10 mouse cellular contexts compared by ENCODE assay signal in genomic region chr10:125948842-125949474, GRCm38 (mm10). TPM values are rescaled to one million over a fixed set of nuclear protein-coding genes. Genes with fewer than 3 reads are reported as not detected.
DNase-seq lines count a peak whose midpoint lies in the region; ATAC-seq and TF ChIP-seq lines count a peak whose summit lies in the region.
"Had no signal": no experiment of that assay in that cellular context is flagged by ENCODE, and none has a peak within 500 bp of the region (broad histone marks: within the 10 kb centered on the region; RNA-seq: fewer than 3 reads in every experiment).

No protein-coding gene starts in this region.

- ATAC-seq in heart, embryonic 12.5 days (ENCODE audit: insufficient number of reproducible peaks, low FRiP score): no peak
- peak; percentile 81 for ATAC-seq in Patski
- no peak for ATAC-seq in heart, embryonic 15.5 days (replicated peaks; ENCODE audit: insufficient number of reproducible peaks, insufficient read depth, low FRiP score, low read depth)
- no peak for ATAC-seq in liver, embryonic 15.5 days (ENCODE audit: insufficient read depth)
- no peak for ATAC-seq in inflammation-experienced regulatory T-cells, adult 6 months

- in situ Hi-C loops in Patski (cut with MboI; ENCODE audit: low pct_unique_long_range_greater_than_20kb): no loop called here

- H3K4me2 ChIP-seq in heart, embryonic 12.5 days: peak overlapping the region; percentile 60
- H3K4me2 ChIP-seq in heart, embryonic 15.5 days: peak overlapping the region; percentile 38
- peak overlapping the region; percentile 21 for H3K4me2 ChIP-seq in liver, embryonic 15.5 days

- no peak overlapping the region for H3K27ac ChIP-seq in heart, embryonic 12.5 days (ENCODE audit: poor library complexity, severe bottlenecking)
- no peak overlapping the region for H3K27ac ChIP-seq in heart, embryonic 15.5 days
- no peak overlapping the region for H3K27ac ChIP-seq in liver, embryonic 15.5 days (replicated peaks)

- H3K4me3 ChIP-seq in heart, embryonic 12.5 days: peak overlapping the region; percentile 28
- no peak overlapping the region for H3K4me3 ChIP-seq in heart, embryonic 15.5 days
- H3K4me3 ChIP-seq in liver, embryonic 15.5 days (replicated peaks): no peak overlapping the region

- POLR2A ChIA-PET in Patski (lab: Charles Lee): interaction anchor here (0.8 to 1.0 kb wide), 2 partner anchors 12 to 18 kb away, joined by 3 read pairs; no protein-coding TSS in a partner anchor

- no peak overlapping the region for H3K9ac ChIP-seq in heart, embryonic 12.5 days
- H3K9ac ChIP-seq in heart, embryonic 15.5 days: no peak overlapping the region
- H3K9ac ChIP-seq in liver, embryonic 15.5 days: no peak overlapping the region

- no peak for DNase-seq in heart, adult 9 months (ENCODE audit: low spot score in 2 of 2)
- no peak for DNase-seq in Patski (ENCODE audit: low read depth, low spot score)
- no peak for DNase-seq in c-Kit-positive CD71-positive TER-119-positive erythroid progenitor cells, embryonic 14.5 days (ENCODE audit: low spot score)
- no peak for DNase-seq in cerebellum, postnatal 36 days
- DNase-seq: right cerebral cortex, postnatal 25 days had no signal

- no peak for TF ChIP-seq CTCF in Patski (IDR thresholded peaks at IDR 0.05)

- H3K4me1 ChIP-seq in heart, embryonic 12.5 days (replicated peaks): peaks cover 4% of the 10 kb centered on the region; the same call in 1 of the 2 replicates
- H3K4me1 ChIP-seq in heart, embryonic 15.5 days (replicated peaks): no peaks in the 10 kb centered on the region
- H3K4me1 ChIP-seq in liver, embryonic 15.5 days (replicated peaks): no peaks in the 10 kb centered on the region

- CTCF ChIA-PET in Patski (lab: Charles Lee): interaction anchor here (1.2 kb wide), 1 partner anchor 12 kb away, joined by 3 read pairs; no protein-coding TSS in a partner anchor

- WGBS in heart, embryonic 12.5 days: 26% methylated on average over 15 of the region's 15 CpGs
- 25% methylated on average over 15 of the region's 15 CpGs for WGBS in heart, embryonic 15.5 days
- WGBS in liver, embryonic 15.5 days (ENCODE audit: insufficient replicate concordance): 48% methylated on average over 15 of the region's 15 CpGs

- H3K36me3 ChIP-seq in heart, embryonic 12.5 days: no peaks in the 10 kb centered on the region
- no peaks in the 10 kb centered on the region for H3K36me3 ChIP-seq in heart, embryonic 15.5 days
- no peaks in the 10 kb centered on the region for H3K36me3 ChIP-seq in liver, embryonic 15.5 days (replicated peaks)

- peaks cover 70% of the 10 kb centered on the region for H3K27me3 ChIP-seq in heart, embryonic 12.5 days (replicated peaks)
- no peaks in the 10 kb centered on the region for H3K27me3 ChIP-seq in Patski
- H3K27me3 ChIP-seq in heart, embryonic 15.5 days: peaks cover 26% of the 10 kb centered on the region
- no peaks in the 10 kb centered on the region for H3K27me3 ChIP-seq in liver, embryonic 15.5 days
- H3K27me3 ChIP-seq: CH12.LX had no signal

- H3K9me3 ChIP-seq in heart, embryonic 12.5 days (replicated peaks): no peaks in the 10 kb centered on the region
- no peaks in the 10 kb centered on the region for H3K9me3 ChIP-seq in heart, embryonic 15.5 days (replicated peaks)
- no peaks in the 10 kb centered on the region for H3K9me3 ChIP-seq in liver, embryonic 15.5 days (replicated peaks)

RNA-seq across cellular contexts. Expression of gene Lrig3, which starts 17.0 kb away (rescaled TPM):
- polyA plus RNA-seq in heart, embryonic 12.5 days (2016; fragmentation: Nextera tagmentation; extraction: Ambion mirVana): 1.8 and 2.0 TPM in 2 replicates
- polyA plus RNA-seq in Patski (2021): 41.9 TPM
- polyA plus RNA-seq in heart, embryonic 15.5 days (2015; fragmentation: Nextera tagmentation; extraction: Ambion mirVana): 1.5 and 3.4 TPM in 2 replicates
- polyA plus RNA-seq in liver, embryonic 15.5 days (2015; fragmentation: Nextera tagmentation; extraction: Ambion mirVana): 0.79 and 0.85 TPM in 2 replicates
- polyA plus RNA-seq in inflammation-experienced regulatory T-cells, adult 6 months (2017; shearing (Covaris generic)): not detected
